Mouse (Mus musculus) G1E (cell line): ENCODE results near the gene Cdc42se2.

ENCODE experiments used
- CTCF ChIP-seq: IDR thresholded peaks from 2 replicates; pipeline ENCODE4 v1.5.1; 2012; ENCODE audit warnings: low read depth, low read length, inconsistent platforms, mixed read lengths
- GATA1 ChIP-seq: IDR thresholded peaks from 2 replicates; pipeline ENCODE4 v1.6.1; 2012; ENCODE audit warnings: borderline replicate concordance, low read length, inconsistent platforms, mixed read lengths
- GATA2 ChIP-seq: IDR thresholded peaks from 2 replicates; pipeline ENCODE4 v1.6.1; 2012; ENCODE audit warnings: low read depth, low read length, inconsistent platforms, borderline replicate concordance
- POLR2AphosphoS5 ChIP-seq: IDR thresholded peaks from 2 replicates; pipeline ENCODE4 v1.6.1; 2012; ENCODE audit warnings: low read depth, low read length, inconsistent platforms; ENCODE audit not compliant: insufficient replicate concordance
- TAL1 ChIP-seq: conservative IDR thresholded peaks from 2 replicates; pipeline ENCODE4 v1.6.1; 2012; ENCODE audit warnings: low read depth, low read length, inconsistent platforms, mixed read lengths

- TF ChIP-seq CTCF (no peak), GATA1 (no peak), TAL1 (no peak), GATA2 (no peak), POLR2AphosphoS5 (no peak)
Measured at GRCm38 (mm10) chr11:54764026-54764425, 23.4 kb downstream of the Cdc42se2 start.
